Mouse (Mus musculus) ES-Bruce4 (cell line): Measurements from ENCODE around the gene Tctn3. TPM values are rescaled to one million over a fixed set of nuclear protein-coding genes. Genes with fewer than 3 reads are reported as not detected.

Experiments
- H3K27ac ChIP-seq: 2 replicates; pipeline ENCODE4 v1.5.1; 2012; ENCODE audit warnings: low read length, inconsistent platforms; ENCODE audit not compliant: insufficient read depth
- H3K27me3 ChIP-seq: 2 replicates; pipeline ENCODE4 v1.6.1; 2012; ENCODE audit warnings: mild to moderate bottlenecking, low read length, inconsistent platforms; ENCODE audit not compliant: control insufficient read depth, poor library complexity, insufficient read depth, severe bottlenecking
- H3K36me3 ChIP-seq: 2 replicates; pipeline ENCODE4 v1.6.1; 2012; ENCODE audit warnings: inconsistent platforms, mild to moderate bottlenecking, low read length, moderate library complexity; ENCODE audit not compliant: control insufficient read depth, poor library complexity, insufficient read depth, severe bottlenecking
- H3K4me1 ChIP-seq: one replicate; pipeline ENCODE4 v1.8.1; 2011; ENCODE audit warnings: low read length; ENCODE audit not compliant: control insufficient read depth, insufficient read depth
- H3K4me3 ChIP-seq: 2 replicates; pipeline ENCODE4 v1.5.1; 2011; ENCODE audit warnings: low read depth, mild to moderate bottlenecking, low read length
- H3K9ac ChIP-seq: 2 replicates; pipeline ENCODE4 v1.6.1; 2012; ENCODE audit warnings: low read depth, mild to moderate bottlenecking, inconsistent platforms; ENCODE audit not compliant: poor library complexity, severe bottlenecking
- H3K9me3 ChIP-seq: replicated peaks from 2 replicates; pipeline ENCODE4 v1.6.1; 2012; ENCODE audit warnings: mild to moderate bottlenecking, low read length, inconsistent platforms; ENCODE audit not compliant: control insufficient read depth, poor library complexity, insufficient read depth, severe bottlenecking
- CTCF ChIP-seq: IDR thresholded peaks from one replicate; pipeline ENCODE4 v1.8.1; 2011; ENCODE audit warnings: low read depth, low read length
- EP300 ChIP-seq: IDR thresholded peaks from 2 replicates; pipeline ENCODE4 v1.6.1; 2011; ENCODE audit warnings: low read depth, low read length; ENCODE audit not compliant: insufficient read depth
- POLR2A ChIP-seq: IDR thresholded peaks from one replicate; pipeline ENCODE4 v1.8.1; 2011; ENCODE audit warnings: low read length; ENCODE audit not compliant: insufficient read depth
- polyA plus RNA-seq: library from polyadenylated mRNA; stranded (reverse); fragments of >200 nt; gene quantifications from 2 replicates; pipeline ENCODE4 v1.2.4, GENCODE M21; 2011; ENCODE audit warnings: low read depth; ENCODE audit not compliant: missing spikeins, insufficient read depth, insufficient read length

The Tctn3 gene
- polyA plus RNA-seq, 1 experiment = 8.7 TPM

DNA sequence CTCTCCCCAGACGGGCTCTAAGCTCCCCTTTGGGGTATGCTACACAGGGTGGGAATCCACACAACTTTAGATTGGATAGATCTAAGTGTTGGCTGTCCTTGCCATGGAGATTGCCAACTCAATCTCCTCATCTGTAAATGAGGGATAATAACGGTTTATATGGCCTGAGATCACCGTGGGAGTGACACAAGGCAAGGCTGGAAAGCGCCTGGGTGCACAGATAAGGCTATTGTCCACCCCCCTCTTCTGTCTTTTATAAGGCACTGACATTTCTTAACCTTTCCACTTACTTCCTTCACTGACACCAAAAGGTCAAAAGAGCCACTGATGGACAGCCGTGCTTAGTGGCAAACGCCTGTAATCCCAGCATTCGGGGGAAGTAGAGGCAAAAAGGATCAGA is 25.1 kb downstream of the Tctn3 start:
- no peak overlapping the region for H3K9ac ChIP-seq
- TF ChIP-seq POLR2A (no peak), EP300 (no peak), CTCF (no peak)
- H3K27me3 ChIP-seq = no peaks in the 10 kb centered on the region
- peaks cover 11% of the 10 kb centered on the region for H3K36me3 ChIP-seq
- H3K27ac ChIP-seq = no peak overlapping the region
- no peaks in the 10 kb centered on the region for H3K4me1 ChIP-seq
- no peaks in the 10 kb centered on the region for H3K9me3 ChIP-seq
- H3K4me3 ChIP-seq = no peak overlapping the region

DNA sequence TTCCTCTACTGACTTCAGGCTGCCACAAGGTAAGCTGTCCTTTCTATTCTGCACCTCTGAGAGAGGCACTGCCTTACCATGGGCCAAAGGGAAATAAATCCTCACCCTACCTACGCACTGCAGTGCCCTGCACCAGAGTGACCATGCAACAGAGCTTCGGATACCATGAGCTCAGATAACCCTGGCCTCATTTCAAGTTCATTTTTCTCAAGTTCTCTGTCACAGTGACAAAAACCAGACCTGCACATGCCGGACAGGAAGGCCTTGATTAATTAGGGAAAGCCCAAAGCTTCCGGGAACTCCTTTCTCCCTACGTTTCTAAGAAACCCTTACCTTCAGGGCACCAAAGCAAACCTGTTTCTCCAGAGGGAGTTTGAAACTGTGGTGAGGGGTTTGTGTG is 30.4 kb downstream of the Tctn3 start:
- Histone ChIP-seq H3K27me3 (no peaks in the 10 kb centered on the region), H3K36me3 (peaks cover 29% of the 10 kb centered on the region), H3K9ac (no peak overlapping the region), H3K9me3 (no peaks in the 10 kb centered on the region), H3K4me3 (no peak overlapping the region), H3K27ac (no peak overlapping the region), H3K4me1 (no peaks in the 10 kb centered on the region)
- TF ChIP-seq CTCF (no peak), POLR2A (no peak), EP300 (no peak)

DNA sequence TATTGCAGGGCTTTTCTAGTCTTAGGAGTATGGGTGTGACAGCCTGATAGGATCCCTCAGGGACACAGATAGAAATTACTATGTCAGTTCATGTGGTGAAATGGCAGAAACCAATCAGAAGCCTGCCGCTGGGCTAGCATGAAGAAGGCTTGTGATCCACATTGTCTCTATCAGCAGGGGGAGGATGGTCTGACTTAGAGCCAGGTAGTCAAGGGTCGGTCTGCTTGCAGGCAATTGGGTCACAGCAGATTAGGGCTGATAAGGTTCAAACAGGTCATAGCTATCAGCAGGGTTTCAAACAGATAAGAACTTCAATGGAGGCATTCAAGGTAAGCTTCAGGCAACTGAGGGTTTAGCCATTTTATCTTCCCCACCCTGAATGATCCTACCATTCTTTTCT is 31.1 kb downstream of the Tctn3 start:
- peaks cover 31% of the 10 kb centered on the region for H3K36me3 ChIP-seq
- no peaks in the 10 kb centered on the region for H3K4me1 ChIP-seq
- no peak overlapping the region for H3K27ac ChIP-seq
- no peaks in the 10 kb centered on the region for H3K9me3 ChIP-seq
- no peak for TF ChIP-seq POLR2A
- no peak for TF ChIP-seq CTCF
- TF ChIP-seq EP300 = no peak
- H3K4me3 ChIP-seq = no peak overlapping the region
- no peak overlapping the region for H3K9ac ChIP-seq
- H3K27me3 ChIP-seq = no peaks in the 10 kb centered on the region

DNA sequence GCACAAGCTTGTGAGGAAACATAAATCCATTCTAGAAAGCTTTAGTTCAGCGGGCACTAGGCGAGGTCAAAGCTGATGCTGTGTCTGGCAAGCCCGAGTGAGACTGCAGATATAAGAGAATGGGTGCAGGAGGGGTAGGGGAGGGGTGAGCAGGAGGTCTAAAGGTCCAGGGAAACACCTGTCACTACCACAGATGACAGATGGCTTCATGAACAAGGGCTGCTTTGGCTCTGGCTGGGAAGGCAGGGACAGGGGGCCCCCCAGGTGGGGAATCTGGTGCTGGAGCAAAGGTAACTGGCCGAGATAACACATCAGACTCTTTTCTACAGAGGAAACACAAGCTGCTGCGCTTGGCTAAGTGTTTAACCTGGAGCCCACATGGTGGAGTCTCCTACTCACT is 36.6 kb downstream of the Tctn3 start:
- Histone ChIP-seq H3K27ac (no peak overlapping the region), H3K4me3 (no peak overlapping the region), H3K27me3 (no peaks in the 10 kb centered on the region), H3K9me3 (no peaks in the 10 kb centered on the region; the same call in 1 of the 2 replicates), H3K9ac (no peak overlapping the region), H3K36me3 (peaks cover 51% of the 10 kb centered on the region), H3K4me1 (no peaks in the 10 kb centered on the region)
- no peak for TF ChIP-seq EP300
- no peak for TF ChIP-seq POLR2A
- no peak for TF ChIP-seq CTCF

DNA sequence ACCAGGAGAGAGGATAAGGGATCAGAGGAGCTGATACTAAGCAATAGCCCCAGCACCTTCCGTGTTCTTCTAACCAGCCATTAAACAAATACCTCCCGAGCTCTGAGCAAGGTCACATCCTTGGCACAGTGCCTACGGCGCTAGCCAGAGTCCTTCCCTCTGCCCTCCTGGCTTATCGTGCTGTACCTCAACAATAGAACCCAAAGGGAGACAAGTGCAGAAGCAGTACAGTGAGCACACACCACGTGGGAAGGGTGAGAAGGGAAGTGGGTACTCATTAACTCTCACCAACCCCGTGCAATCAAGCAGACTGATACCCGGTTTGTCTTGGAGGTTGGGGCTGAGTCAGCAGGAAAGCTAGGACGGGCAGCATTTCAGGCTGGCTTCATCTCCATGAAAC is 41.3 kb downstream of the Tctn3 start:
- Histone ChIP-seq H3K27ac (no peak overlapping the region), H3K27me3 (no peaks in the 10 kb centered on the region), H3K4me1 (no peaks in the 10 kb centered on the region), H3K4me3 (no peak overlapping the region), H3K36me3 (peaks cover 61% of the 10 kb centered on the region), H3K9ac (no peak overlapping the region), H3K9me3 (no peaks in the 10 kb centered on the region; the same call in 1 of the 2 replicates)
- TF ChIP-seq POLR2A (no peak), EP300 (no peak), CTCF (no peak)

DNA sequence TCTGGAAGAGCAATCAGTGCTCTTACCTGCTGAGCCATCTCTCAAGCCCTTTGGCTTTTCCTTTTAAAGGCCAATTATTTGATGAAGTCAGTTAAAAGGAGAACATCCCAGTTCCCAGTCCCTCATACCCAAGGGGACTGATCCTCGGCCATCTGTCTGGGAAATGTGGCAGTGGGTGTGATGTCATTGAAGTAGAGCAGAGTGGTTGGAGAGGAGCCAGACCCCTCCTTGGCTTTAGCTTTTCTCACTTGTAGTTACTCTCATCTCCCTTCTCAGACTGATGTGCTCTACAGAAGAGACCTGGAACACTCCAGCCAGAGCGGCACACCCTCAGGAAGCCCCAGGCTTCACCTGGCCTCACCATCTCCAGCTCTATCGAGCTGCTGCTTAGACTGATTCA is 44.4 kb downstream of the Tctn3 start:
- H3K27ac ChIP-seq = no peak overlapping the region
- H3K36me3 ChIP-seq = peaks cover 60% of the 10 kb centered on the region
- no peak overlapping the region for H3K4me3 ChIP-seq
- no peaks in the 10 kb centered on the region; the same call in 1 of the 2 replicates for H3K9me3 ChIP-seq
- no peaks in the 10 kb centered on the region for H3K27me3 ChIP-seq
- H3K9ac ChIP-seq = no peak overlapping the region
- no peaks in the 10 kb centered on the region for H3K4me1 ChIP-seq
- TF ChIP-seq EP300 (no peak), POLR2A (no peak), CTCF (no peak)
